Mouse (Mus musculus) lung, postnatal 0 days (tissue): ENCODE results near the gene Psme1.

ENCODE experiments used
- CTCF ChIP-seq: IDR thresholded peaks from 2 replicates; pipeline ENCODE4 v1.5.1; 2016; ENCODE audit warnings: antibody characterized with exemption, mild to moderate bottlenecking
- EP300 ChIP-seq: IDR thresholded peaks from 2 replicates; pipeline ENCODE4 v1.6.1; 2016; ENCODE audit warnings: antibody characterized with exemption, mild to moderate bottlenecking, control low read depth

- no peak for TF ChIP-seq CTCF
- TF ChIP-seq EP300, result no peak
These were observed 19.0 kb upstream of the Psme1 start for GRCm38 (mm10) chr14:55558740-55559448.
